Mouse (Mus musculus): ENCODE measurements around the gene Inka1.
A peak's percentile ranks its signal among the peaks of the same experiment; 100 is the strongest.

Gene Inka1

GRCm38 (mm10) chr9:107983421-107983890, 2.2 kb downstream of the Inka1 start:
- DNase-seq (ENCODE audit: low spot score) = peak; percentile 41

- DNase-seq (ENCODE audit: low spot score) = peak; percentile 49
Observed at GRCm38 (mm10) chr9:107982681-107983346, 2.9 kb downstream of the Inka1 start, which contains the start of gene Gm20661. Gene Gm20661 (plus strand): TSS chr9:107983058.

GRCm38 (mm10) chr9:107981684-107982605, 3.7 kb downstream of the Inka1 start:
- DNase-seq (ENCODE audit: low spot score) = no peak

GRCm38 (mm10) chr9:107978815-107979214, 6.9 kb downstream of the Inka1 start:
- DNase-seq (ENCODE audit: low spot score) = no peak

- peak; percentile 15 for DNase-seq (ENCODE audit: low spot score)
Observed at GRCm38 (mm10) chr9:107975399-107976386, 10.0 kb downstream of the Inka1 start, which contains the start of gene Uba7. Gene Uba7 (plus strand): TSS chr9:107975505.

- DNase-seq (ENCODE audit: low spot score) = no peak
Observed at GRCm38 (mm10) chr9:107974491-107975171, 11.0 kb downstream of the Inka1 start.

- DNase-seq (ENCODE audit: low spot score) = no peak
Observed at GRCm38 (mm10) chr9:107971690-107972541, 13.8 kb downstream of the Inka1 start.

GRCm38 (mm10) chr9:107970311-107970710, 15.4 kb downstream of the Inka1 start:
- DNase-seq (ENCODE audit: low spot score) = no peak

- no peak for DNase-seq (ENCODE audit: low spot score)
Observed at GRCm38 (mm10) chr9:107968531-107968930, 17.1 kb downstream of the Inka1 start.

- no peak for DNase-seq (ENCODE audit: low spot score)
Observed at GRCm38 (mm10) chr9:107967437-107967836, 18.2 kb downstream of the Inka1 start.

GRCm38 (mm10) chr9:107966676-107967075, 19.0 kb downstream of the Inka1 start:
- DNase-seq (ENCODE audit: low spot score) = no peak

- no peak for DNase-seq (ENCODE audit: low spot score)
Observed at GRCm38 (mm10) chr9:107964681-107965080, 21.0 kb downstream of the Inka1 start.

- peak; percentile 53 for DNase-seq (ENCODE audit: low spot score)
Observed at GRCm38 (mm10) chr9:107963700-107964099, 22.0 kb downstream of the Inka1 start.

GRCm38 (mm10) chr9:107962916-107963315, 22.8 kb downstream of the Inka1 start:
- no peak for DNase-seq (ENCODE audit: low spot score)

- DNase-seq (ENCODE audit: low spot score) = no peak
Observed at GRCm38 (mm10) chr9:107961881-107962280, 23.8 kb downstream of the Inka1 start.

- DNase-seq (ENCODE audit: low spot score) = no peak
Observed at GRCm38 (mm10) chr9:107961351-107961762, 24.3 kb downstream of the Inka1 start.

- no peak for DNase-seq (ENCODE audit: low spot score)
Observed at GRCm38 (mm10) chr9:107960928-107961327, 24.8 kb downstream of the Inka1 start.

- DNase-seq (ENCODE audit: low spot score) = no peak
Observed at GRCm38 (mm10) chr9:107959896-107960295, 25.8 kb downstream of the Inka1 start.

GRCm38 (mm10) chr9:107957141-107957540, 28.5 kb downstream of the Inka1 start:
- DNase-seq (ENCODE audit: low spot score) = no peak

All from ovary, postnatal 10 days (tissue).